Comparison of ENCODE assay signal across 9 mouse cellular contexts in the genomic region with DNA sequence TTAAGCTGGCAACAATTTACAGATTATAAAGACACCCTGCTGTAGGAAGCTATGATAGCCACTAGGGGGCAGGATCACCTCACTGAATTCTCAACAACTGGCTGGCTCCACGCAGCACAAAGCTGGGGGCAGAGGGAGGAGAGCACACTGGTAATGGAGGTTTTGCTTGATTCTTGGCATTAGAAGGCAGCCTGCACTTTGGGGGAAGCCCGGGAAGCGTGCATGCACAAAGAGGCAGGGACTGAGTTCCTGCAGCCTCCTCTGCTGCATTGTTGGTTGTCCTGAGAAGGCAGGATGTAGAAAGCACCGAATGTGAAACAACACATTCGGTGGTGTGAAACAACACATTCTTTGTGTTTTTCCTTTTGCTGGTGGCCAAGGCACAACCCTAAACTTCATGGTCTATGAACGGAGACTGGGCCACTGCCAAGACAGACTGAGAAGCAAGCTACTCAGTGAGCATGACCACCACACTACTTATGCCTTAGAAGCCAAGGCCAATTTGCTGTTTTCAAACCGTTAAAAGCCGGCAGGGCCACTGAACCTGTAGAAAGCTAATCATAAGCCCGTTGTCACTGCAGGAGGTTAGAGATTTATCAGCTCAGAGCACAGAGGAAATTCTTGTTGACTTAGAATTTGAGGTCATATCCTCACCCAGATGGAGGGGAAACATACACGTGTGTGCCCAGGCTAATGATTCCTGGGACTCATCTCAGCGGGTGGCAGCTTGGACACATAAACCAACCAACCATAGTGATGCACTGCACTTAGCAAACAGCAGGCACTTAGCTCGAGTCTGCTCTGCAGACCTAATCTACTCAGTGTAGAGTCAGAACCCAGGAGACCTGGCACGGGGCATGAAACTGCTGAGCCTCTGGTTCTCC.
DNase-seq lines count a peak whose midpoint lies in the region; ATAC-seq and TF ChIP-seq lines count a peak whose summit lies in the region.
"Had no signal": no experiment of that assay in that cellular context is flagged by ENCODE, and none has a peak within 500 bp of the region (broad histone marks: within the 10 kb centered on the region; RNA-seq: fewer than 3 reads in every experiment).

No protein-coding gene starts in this region.

- H3K9ac ChIP-seq in heart, embryonic 11.5 days (ENCODE audit: low read depth, low read length): peak overlapping the region; percentile 48
- no peak overlapping the region for H3K9ac ChIP-seq in kidney, embryonic 15.5 days
- H3K9ac ChIP-seq in limb, embryonic 14.5 days (ENCODE audit: low read depth, low read length, severe bottlenecking): no peak overlapping the region
- no peak overlapping the region; the same call in 1 of the 2 replicates for H3K9ac ChIP-seq in stomach, postnatal 0 days (ENCODE audit: low read length)

- peak; percentile 92 for DNase-seq in brain, adult 2 months (ENCODE audit: low read depth, low spot score)
- peak; percentile 89 for DNase-seq in limb, embryonic 14.5 days (ENCODE audit: low spot score)
- DNase-seq in naive thymus-derived CD4-positive, alpha-beta T cell, adult 2 months (ENCODE audit: low read depth): peak; percentile 47
- DNase-seq in stomach, postnatal 0 days (ENCODE audit: low spot score): peak; percentile 74

- ATAC-seq in erythroblast, adult 5-6 weeks (replicated peaks; ENCODE audit: low FRiP score, poor library complexity, severe bottlenecking): peak; percentile 74; the same call in 1 of the 2 replicates
- ATAC-seq in heart, embryonic 11.5 days (replicated peaks; ENCODE audit: insufficient number of reproducible peaks, low FRiP score, low TSS enrichment): peak; percentile 35; the same call in 1 of the 2 replicates
- peak; percentile 82 for ATAC-seq in kidney, embryonic 15.5 days (replicated peaks; ENCODE audit: low FRiP score)
- ATAC-seq in limb, embryonic 14.5 days (ENCODE audit: low FRiP score, low read depth): peak; percentile 85
- ATAC-seq in stomach, postnatal 0 days (ENCODE audit: low FRiP score, low TSS enrichment): peak; percentile 76

- H3K4me1 ChIP-seq in heart, embryonic 11.5 days (ENCODE audit: control insufficient read depth, insufficient read depth, low read length): no peaks in the 10 kb centered on the region
- peaks cover 13% of the 10 kb centered on the region for H3K4me1 ChIP-seq in kidney, embryonic 15.5 days
- peaks cover 5% of the 10 kb centered on the region for H3K4me1 ChIP-seq in limb, embryonic 14.5 days (ENCODE audit: control insufficient read depth, insufficient read depth, low read length)
- H3K4me1 ChIP-seq in stomach, postnatal 0 days (replicated peaks; ENCODE audit: control insufficient read depth, insufficient read depth): no peaks in the 10 kb centered on the region

- peak; percentile 57 for TF ChIP-seq CTCF in C2C12 (IDR thresholded peaks at IDR 0.05; ENCODE audit: control insufficient read depth, insufficient read depth, insufficient read length)
- TF ChIP-seq CTCF in stomach, postnatal 0 days (IDR thresholded peaks at IDR 0.05; ENCODE audit: low read depth): peak; percentile 99

- H3K27me3 ChIP-seq in C2C12 (ENCODE audit: control insufficient read depth, insufficient read depth, insufficient read length): no peaks in the 10 kb centered on the region
- H3K27me3 ChIP-seq in heart, embryonic 11.5 days (ENCODE audit: control insufficient read depth, insufficient read depth, low read length): no peaks in the 10 kb centered on the region
- no peaks in the 10 kb centered on the region for H3K27me3 ChIP-seq in kidney, embryonic 15.5 days
- no peaks in the 10 kb centered on the region for H3K27me3 ChIP-seq in limb, embryonic 14.5 days (ENCODE audit: control insufficient read depth, insufficient read depth, low read length)
- no peaks in the 10 kb centered on the region for H3K27me3 ChIP-seq in stomach, postnatal 0 days (ENCODE audit: control insufficient read depth, insufficient read depth, low read length)

- TF ChIP-seq POLR2A in limb, embryonic 14.5 days (IDR thresholded peaks at IDR 0.05; ENCODE audit: borderline replicate concordance, extremely low read depth, insufficient read depth, insufficient read length): no peak

- H3K79me2 ChIP-seq in C2C12 (ENCODE audit: control insufficient read depth, insufficient read depth): no peaks in the 10 kb centered on the region

- no peaks in the 10 kb centered on the region for H3K79me3 ChIP-seq in C2C12 (ENCODE audit: low read depth)

- peak overlapping the region; percentile 34 for H3K4me2 ChIP-seq in heart, embryonic 11.5 days
- peak overlapping the region; percentile 49 for H3K4me2 ChIP-seq in kidney, embryonic 15.5 days
- peak overlapping the region; percentile 28; the same call in 1 of the 2 replicates for H3K4me2 ChIP-seq in limb, embryonic 14.5 days (replicated peaks; ENCODE audit: low read depth, low read length, severe bottlenecking)
- peak overlapping the region; percentile 35 for H3K4me2 ChIP-seq in stomach, postnatal 0 days (replicated peaks; ENCODE audit: low read depth)

- WGBS in heart, embryonic 11.5 days (ENCODE audit: insufficient replicate concordance): 32% methylated on average over 13 of the region's 13 CpGs
- 26% methylated on average over 13 of the region's 13 CpGs for WGBS in kidney, embryonic 15.5 days
- 26% methylated on average over 13 of the region's 13 CpGs for WGBS in limb, embryonic 14.5 days
- 28% methylated on average over 13 of the region's 13 CpGs for WGBS in stomach, postnatal 0 days

- no peak overlapping the region for H3K4me3 ChIP-seq in C2C12 (ENCODE audit: insufficient read depth, poor library complexity, severe bottlenecking)
- H3K4me3 ChIP-seq in heart, embryonic 11.5 days (ENCODE audit: low read depth, low read length): 0 out of 2 replicates have a peak overlapping the region, but pooled peaks have one; percentile 8
- H3K4me3 ChIP-seq in kidney, embryonic 15.5 days (replicated peaks): peak overlapping the region; percentile 10; the same call in 1 of the 2 replicates
- peak overlapping the region; percentile 8; the same call in 1 of the 2 replicates for H3K4me3 ChIP-seq in limb, embryonic 14.5 days (replicated peaks; ENCODE audit: low read length)
- peak overlapping the region; percentile 12; the same call in 1 of the 2 replicates for H3K4me3 ChIP-seq in stomach, postnatal 0 days (ENCODE audit: low read depth, low read length)
- H3K4me3 ChIP-seq: erythroblast, embryonic 14.5 days had no signal

- TF ChIP-seq EP300 in stomach, postnatal 0 days (optimal IDR thresholded peaks at IDR 0.05): no peak

- peak overlapping the region; percentile 2 for H3ac ChIP-seq in C2C12 (ENCODE audit: control insufficient read depth, insufficient read length, low read depth)

- H3K36me3 ChIP-seq in C2C12 (ENCODE audit: control insufficient read depth, insufficient read depth): peaks cover 10% of the 10 kb centered on the region
- no peaks in the 10 kb centered on the region for H3K36me3 ChIP-seq in heart, embryonic 11.5 days (ENCODE audit: control insufficient read depth, insufficient read depth, low read length)
- H3K36me3 ChIP-seq in kidney, embryonic 15.5 days: peaks cover 3% of the 10 kb centered on the region; the same call in 1 of the 2 replicates
- peaks cover 5% of the 10 kb centered on the region for H3K36me3 ChIP-seq in limb, embryonic 14.5 days (ENCODE audit: control insufficient read depth, insufficient read depth, low read length)
- H3K36me3 ChIP-seq in stomach, postnatal 0 days (ENCODE audit: control insufficient read depth, insufficient read depth, low read length): no peaks in the 10 kb centered on the region

- H3K27ac ChIP-seq in heart, embryonic 11.5 days (ENCODE audit: low read depth, low read length): no peak overlapping the region
- H3K27ac ChIP-seq in kidney, embryonic 15.5 days: peak overlapping the region; percentile 65
- H3K27ac ChIP-seq in limb, embryonic 14.5 days (replicated peaks; ENCODE audit: low read depth, low read length): peak overlapping the region; percentile 75
- no peak overlapping the region; the same call in 1 of the 2 replicates for H3K27ac ChIP-seq in stomach, postnatal 0 days (replicated peaks)

- no peaks in the 10 kb centered on the region for H3K9me3 ChIP-seq in heart, embryonic 11.5 days (replicated peaks; ENCODE audit: control insufficient read depth, low read length)
- no peaks in the 10 kb centered on the region for H3K9me3 ChIP-seq in kidney, embryonic 15.5 days (replicated peaks)
- no peaks in the 10 kb centered on the region for H3K9me3 ChIP-seq in limb, embryonic 14.5 days (ENCODE audit: control insufficient read depth, low read length)
- H3K9me3 ChIP-seq in stomach, postnatal 0 days (ENCODE audit: control insufficient read depth, low read length): no peaks in the 10 kb centered on the region

TF ChIP-seq in C2C12, 6 proteins besides CTCF, POLR2A, EP300 and RAD21:
- no peak for TF ChIP-seq CEBPB (IDR thresholded peaks at IDR 0.05; ENCODE audit: low read depth)
- no peak for TF ChIP-seq FOSL1 (IDR thresholded peaks at IDR 0.05; ENCODE audit: insufficient read depth, low read length, poor library complexity, severe bottlenecking)
- no peak for TF ChIP-seq MYOD1 (IDR thresholded peaks at IDR 0.05; ENCODE audit: control insufficient read depth, insufficient read length, low read depth)
TF ChIP-seq in C2C12: peak in this region for 0.

Comparison
In these comparisons a context has a peak if more than half of its experiments do, and no peak if none do; other contexts are left out.
1. ATAC-seq: peak in every context shown above with its lines; median percentile 85 in limb, embryonic 14.5 days; 82 in kidney, embryonic 15.5 days; 76 in stomach, postnatal 0 days; 74 in erythroblast, adult 5-6 weeks; 35 in heart, embryonic 11.5 days.
2. H3K27ac ChIP-seq: peak in kidney, embryonic 15.5 days (single experiment) and limb, embryonic 14.5 days (single experiment); none in heart, embryonic 11.5 days (single experiment) and stomach, postnatal 0 days (single experiment).
3. Peak in every context shown above with its lines, with median percentiles within 50 percentile points of each other: DNase-seq and H3K4me2 ChIP-seq.